Mouse (Mus musculus) ES-Bruce4 (cell line): ENCODE data around the gene Tuba1c.

ENCODE experiments used
- CTCF ChIP-seq: IDR thresholded peaks from one replicate; pipeline ENCODE4 v1.8.1; 2011; ENCODE audit warnings: low read depth, low read length
- EP300 ChIP-seq: IDR thresholded peaks from 2 replicates; pipeline ENCODE4 v1.6.1; 2011; ENCODE audit warnings: low read depth, low read length; ENCODE audit not compliant: insufficient read depth
- POLR2A ChIP-seq: IDR thresholded peaks from one replicate; pipeline ENCODE4 v1.8.1; 2011; ENCODE audit warnings: low read length; ENCODE audit not compliant: insufficient read depth

GRCm38 (mm10) chr15:99082322-99082721 lies 52.6 kb downstream of the Tuba1c start:
- TF ChIP-seq EP300 (no peak), CTCF (no peak), POLR2A (no peak)
